Mouse (Mus musculus): ENCODE results near the gene Olfr1097. TPM values are rescaled to one million over a fixed set of nuclear protein-coding genes. Genes with fewer than 3 reads are reported as not detected.

The Olfr1097 gene
- not detected for total RNA-seq (2022)

GRCm38 (mm10) chr2:86892116-86892515, at the start of gene Olfr1097:
Olfr1097 (minus strand) TSS chr2:86892216.
- no peak for DNase-seq (ENCODE audit: low spot score)

- DNase-seq (ENCODE audit: low spot score): no peak
Measured at GRCm38 (mm10) chr2:86926557-86926956, 34.5 kb upstream of the Olfr1097 start.

GRCm38 (mm10) chr2:86924445-86924844, 32.4 kb upstream of the Olfr1097 start, which contains the start of gene Olfr1098:
Olfr1098 (minus strand) TSS chr2:86924545.
- no peak for DNase-seq (ENCODE audit: low spot score)

- no peak for DNase-seq (ENCODE audit: low spot score)
Measured at GRCm38 (mm10) chr2:86905647-86906046, 13.6 kb upstream of the Olfr1097 start.

GRCm38 (mm10) chr2:86874702-86875101, 17.3 kb downstream of the Olfr1097 start, which contains the start of gene Gm13723:
Gm13723 (minus strand) TSS chr2:86874802.
- DNase-seq (ENCODE audit: low spot score): no peak

- DNase-seq (ENCODE audit: low spot score): no peak
Measured at GRCm38 (mm10) chr2:86851596-86851995, 40.4 kb downstream of the Olfr1097 start, which contains the start of gene Olfr1095. Olfr1095 (minus strand) TSS chr2:86851696.

Other genes starting within 250 kb of the Olfr1097 start
- gene Olfr1085, start 230.2 kb downstream of the Olfr1097 start, total RNA-seq (2022): not detected
- gene Olfr1086, start 212.1 kb downstream of the Olfr1097 start, total RNA-seq (2022): not detected
- gene Olfr1087, start 193.8 kb downstream of the Olfr1097 start, total RNA-seq (2022): not detected
- gene Olfr1089, start 158.5 kb downstream of the Olfr1097 start, total RNA-seq (2022): not detected
- not detected for gene Olfr1090, start 133.2 kb downstream of the Olfr1097 start, total RNA-seq (2022)
- gene Olfr1093, start 109.7 kb downstream of the Olfr1097 start, total RNA-seq (2022): not detected
- gene Olfr141, start 82.2 kb downstream of the Olfr1097 start, total RNA-seq (2022): not detected
- gene Olfr1094, start 67.6 kb downstream of the Olfr1097 start, total RNA-seq (2022): not detected
- not detected for gene Olfr1095, start 40.5 kb downstream of the Olfr1097 start, total RNA-seq (2022)
- not detected for gene Gm13723, start 17.4 kb downstream of the Olfr1097 start, total RNA-seq (2022)
- gene Olfr1098, start 32.3 kb upstream of the Olfr1097 start, total RNA-seq (2022): not detected
- not detected for gene Olfr1099, start 68.5 kb upstream of the Olfr1097 start, total RNA-seq (2022)
- gene Olfr1100, start 87.7 kb upstream of the Olfr1097 start, total RNA-seq (2022): not detected
- gene Olfr1101, start 99.0 kb upstream of the Olfr1097 start, total RNA-seq (2022): not detected
- gene Olfr1102, start 106.2 kb upstream of the Olfr1097 start, total RNA-seq (2022): not detected
- not detected for gene Olfr1104, start 134.9 kb upstream of the Olfr1097 start, total RNA-seq (2022)
- not detected for gene Olfr1105, start 144.3 kb upstream of the Olfr1097 start, total RNA-seq (2022)
- not detected for gene Olfr1106, start 160.1 kb upstream of the Olfr1097 start, total RNA-seq (2022)
- not detected for gene Olfr1107, start 183.6 kb upstream of the Olfr1097 start, total RNA-seq (2022)
- gene Olfr1109, start 203.8 kb upstream of the Olfr1097 start, total RNA-seq (2022): not detected
- gene Olfr259, start 222.4 kb upstream of the Olfr1097 start, total RNA-seq (2022): not detected
- gene Olfr1110, start 248.1 kb upstream of the Olfr1097 start, total RNA-seq (2022): not detected